Mouse (Mus musculus): Measurements from ENCODE around the gene Myl6b.
A peak's percentile ranks its signal among the peaks of the same experiment; 100 is the strongest.

DNA sequence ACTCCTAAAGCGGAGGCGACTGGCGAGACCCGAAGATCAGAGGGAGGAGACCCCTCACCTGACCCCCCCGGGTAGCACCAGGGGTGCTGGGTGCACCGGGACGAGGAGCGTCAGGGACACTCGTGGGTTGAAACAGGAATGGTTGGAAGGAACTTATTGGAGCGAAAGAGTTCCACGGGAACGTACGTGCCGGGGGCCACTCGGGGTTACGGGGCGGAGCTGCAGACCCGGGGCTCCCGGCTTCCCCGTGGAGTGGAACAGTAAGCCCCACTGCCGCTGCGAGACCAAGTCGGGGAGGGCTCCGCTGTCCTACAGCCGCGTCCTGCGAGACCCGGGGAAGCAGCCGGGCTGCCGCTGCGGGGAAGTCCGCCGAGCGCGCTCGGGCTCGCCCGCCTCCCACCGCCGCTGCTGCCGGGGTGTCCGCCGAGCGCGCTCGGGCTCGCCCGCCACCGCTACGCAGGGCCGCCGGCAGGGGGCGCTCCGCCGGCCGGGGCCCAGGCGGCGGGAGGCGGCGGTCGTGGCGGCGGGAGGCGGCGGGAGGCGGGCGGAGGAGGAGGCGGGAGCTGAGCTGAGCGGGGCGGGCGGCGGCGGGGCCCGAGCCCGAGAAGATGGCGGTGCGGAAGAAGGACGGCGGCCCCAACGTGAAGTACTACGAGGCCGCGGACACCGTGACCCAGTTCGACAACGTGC is 39.6 kb downstream of the Myl6b start, which contains the start of gene Smarcc2:
- TF ChIP-seq POLR2A (IDR thresholded peaks at IDR 0.05; ENCODE audit: borderline replicate concordance, extremely low read depth, insufficient read depth, insufficient read length, poor library complexity, severe bottlenecking) (peak; percentile 78), CTCF (IDR thresholded peaks at IDR 0.05; ENCODE audit: borderline replicate concordance, extremely low read depth, insufficient read depth, insufficient read length) (peak; percentile 57)
